Mouse (Mus musculus) forebrain, embryonic 15.5 days (tissue): ENCODE data around the gene Nfia. TPM values are rescaled to one million over a fixed set of nuclear protein-coding genes. Genes with fewer than 3 reads are reported as not detected.

ENCODE experiments used
- ATAC-seq: fragments of 200-750 bp; cut with Nextera tagmentation; replicated peaks from 2 replicates; pipeline ENCODE4 v1.8.0; 2017; ENCODE audit warnings: mild to moderate bottlenecking, moderate TSS enrichment, moderate library complexity
- H3K27ac ChIP-seq: fragments of 300-500 bp; sonication (generic); replicated peaks from 2 replicates; pipeline ENCODE4 v1.5.1; 2015; ENCODE audit warnings: mild to moderate bottlenecking, inconsistent platforms
- H3K27me3 ChIP-seq: fragments of 300-500 bp; sonication (generic); 2 replicates; pipeline ENCODE4 v1.6.1; 2015; ENCODE audit warnings: inconsistent platforms
- H3K36me3 ChIP-seq: fragments of 300-500 bp; sonication (generic); 2 replicates; pipeline ENCODE4 v1.6.1; 2015; ENCODE audit warnings: mild to moderate bottlenecking, inconsistent platforms
- H3K4me1 ChIP-seq: fragments of 300-500 bp; sonication (generic); 2 replicates; pipeline ENCODE4 v1.6.1; 2015; ENCODE audit warnings: inconsistent platforms
- H3K4me2 ChIP-seq: fragments of 300-500 bp; sonication (generic); replicated peaks from 2 replicates; pipeline ENCODE4 v1.6.1; 2015; ENCODE audit warnings: mild to moderate bottlenecking, inconsistent platforms
- H3K4me3 ChIP-seq: fragments of 300-500 bp; sonication (generic); 2 replicates; pipeline ENCODE4 v1.5.1; 2015; ENCODE audit warnings: mild to moderate bottlenecking, inconsistent platforms
- H3K9ac ChIP-seq: fragments of 300-500 bp; sonication (generic); replicated peaks from 2 replicates; pipeline ENCODE4 v1.6.1; 2015; ENCODE audit warnings: mild to moderate bottlenecking, inconsistent platforms
- H3K9me3 ChIP-seq: fragments of 300-500 bp; sonication (generic); 2 replicates; pipeline ENCODE4 v1.6.1; 2016; ENCODE audit warnings: inconsistent platforms
- WGBS: fragments of 180-500 bp; shearing (Covaris S2); methylation state at CpG from one replicate; pipeline ENCODE4 v1.1.7; 2015; ENCODE audit warnings: mixed read lengths; 5-methylcytosine and 5-hydroxymethylcytosine counted together
- polyA plus RNA-seq: library from polyadenylated mRNA; unstranded; fragments of >200 nt; fragmentation: Nextera tagmentation; extraction: Ambion mirVana; gene quantifications from 2 replicates; pipeline ENCODE4 v1.2.1, GENCODE M21; 2015

Nfia gene
- polyA plus RNA-seq, 1 experiment from 2014 or later: 98.3 TPM

DNA sequence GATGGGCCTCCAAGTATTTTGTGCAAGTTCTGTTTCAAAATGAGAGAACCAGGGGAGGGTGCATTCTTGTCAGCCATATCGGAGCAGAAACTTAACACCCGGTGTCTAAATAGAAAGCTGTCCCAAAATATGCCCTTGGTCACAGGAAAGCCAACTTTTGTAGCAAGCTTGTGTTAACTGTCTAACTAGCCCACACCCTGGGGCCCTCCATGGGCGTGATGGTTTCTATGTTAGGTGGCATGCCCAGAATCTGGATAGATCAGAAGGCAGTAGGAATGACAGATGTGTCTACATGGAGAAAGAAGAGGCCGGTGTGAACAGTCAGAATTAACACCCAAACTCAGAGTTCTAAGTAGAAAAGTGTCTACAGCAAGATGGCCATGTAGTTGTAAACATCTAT lies 282.5 kb downstream of the Nfia start:
- no peak overlapping the region for H3K4me2 ChIP-seq
- 86% methylated on average over 4 of the region's 4 CpGs for WGBS
- H3K9me3 ChIP-seq: no peaks in the 10 kb centered on the region
- no peak for ATAC-seq
- no peaks in the 10 kb centered on the region for H3K36me3 ChIP-seq
- H3K9ac ChIP-seq: no peak overlapping the region
- H3K27ac ChIP-seq: 0 out of 2 replicates have a peak overlapping the region, but pooled peaks have one; percentile 7
- peaks cover 4% of the 10 kb centered on the region for H3K4me1 ChIP-seq
- no peak overlapping the region for H3K4me3 ChIP-seq
- no peaks in the 10 kb centered on the region for H3K27me3 ChIP-seq

- H3K4me3 ChIP-seq: no peak overlapping the region
- no peak overlapping the region for H3K4me2 ChIP-seq
- H3K9ac ChIP-seq: no peak overlapping the region
- no peak overlapping the region for H3K27ac ChIP-seq
- no peaks in the 10 kb centered on the region for H3K9me3 ChIP-seq
- no peaks in the 10 kb centered on the region for H3K36me3 ChIP-seq
- no peaks in the 10 kb centered on the region for H3K27me3 ChIP-seq
- WGBS: 94% methylated on average over 7 of the region's 7 CpGs
- no peak for ATAC-seq
- H3K4me1 ChIP-seq: no peaks in the 10 kb centered on the region
Observed at GRCm38 (mm10) chr4:98056396-98057020, 284.0 kb downstream of the Nfia start.

GRCm38 (mm10) chr4:98057246-98057645 lies 284.7 kb downstream of the Nfia start:
- no peaks in the 10 kb centered on the region for H3K9me3 ChIP-seq
- 69% methylated on average over 12 of the region's 12 CpGs for WGBS
- ATAC-seq: no peak

DNA sequence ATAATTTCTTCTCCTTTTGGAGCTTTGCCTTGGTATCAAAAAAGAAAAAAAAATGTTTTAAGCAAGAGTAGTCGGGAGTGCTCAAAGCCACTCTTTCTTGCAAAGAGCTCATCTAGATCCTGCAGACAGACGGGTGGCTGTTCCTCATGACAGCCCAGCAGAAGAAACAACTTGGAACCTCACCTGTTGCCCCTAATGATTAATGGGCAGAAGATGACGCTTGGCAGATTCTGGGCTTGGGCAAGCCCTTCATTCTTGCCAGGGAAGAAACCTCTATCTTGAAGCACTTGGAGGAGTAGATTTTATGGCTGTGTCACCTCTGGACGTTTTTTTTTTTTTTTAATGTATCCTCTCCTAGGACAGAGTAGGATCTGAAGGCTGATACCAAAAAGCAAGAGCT lies 285.2 kb downstream of the Nfia start:
- no peaks in the 10 kb centered on the region for H3K36me3 ChIP-seq
- ATAC-seq: no peak
- H3K9ac ChIP-seq: no peak overlapping the region
- H3K27ac ChIP-seq: no peak overlapping the region
- no peaks in the 10 kb centered on the region for H3K4me1 ChIP-seq
- no peak overlapping the region for H3K4me2 ChIP-seq
- no peaks in the 10 kb centered on the region for H3K9me3 ChIP-seq
- no peaks in the 10 kb centered on the region for H3K27me3 ChIP-seq
- 81% methylated on average over 4 of the region's 4 CpGs for WGBS
- no peak overlapping the region for H3K4me3 ChIP-seq

More at GRCm38 (mm10) chr4:98057246-98057645, 284.7 kb downstream of the Nfia start:
- no peaks in the 10 kb centered on the region for H3K4me1 ChIP-seq
- H3K9ac ChIP-seq: no peak overlapping the region
- no peak overlapping the region for H3K27ac ChIP-seq
- H3K4me3 ChIP-seq: no peak overlapping the region
- no peaks in the 10 kb centered on the region for H3K27me3 ChIP-seq
- H3K4me2 ChIP-seq: no peak overlapping the region
- no peaks in the 10 kb centered on the region for H3K36me3 ChIP-seq

DNA sequence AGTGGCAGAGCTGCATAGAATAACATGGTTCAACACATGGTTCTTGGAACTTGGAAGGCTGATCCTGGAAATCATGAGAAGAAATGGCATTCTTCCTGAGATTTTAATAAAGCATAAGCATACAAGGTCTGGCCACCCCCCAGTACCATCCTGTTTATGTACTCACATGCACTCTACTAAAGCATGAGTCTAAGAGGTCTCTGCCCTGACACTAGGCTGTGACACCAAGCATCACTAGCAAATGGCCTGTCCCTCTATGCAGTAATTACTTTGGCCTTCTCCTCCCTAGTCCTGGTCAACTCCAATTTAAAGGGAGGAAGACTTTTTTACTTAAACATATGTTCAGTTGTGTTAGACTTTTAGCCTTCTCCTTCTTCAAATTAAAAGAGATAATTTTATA lies 285.6 kb downstream of the Nfia start:
- Histone ChIP-seq H3K4me3 (no peak overlapping the region), H3K27me3 (no peaks in the 10 kb centered on the region), H3K4me1 (no peaks in the 10 kb centered on the region), H3K4me2 (no peak overlapping the region), H3K27ac (no peak overlapping the region), H3K36me3 (no peaks in the 10 kb centered on the region), H3K9ac (no peak overlapping the region), H3K9me3 (no peaks in the 10 kb centered on the region)
- no peak for ATAC-seq

DNA sequence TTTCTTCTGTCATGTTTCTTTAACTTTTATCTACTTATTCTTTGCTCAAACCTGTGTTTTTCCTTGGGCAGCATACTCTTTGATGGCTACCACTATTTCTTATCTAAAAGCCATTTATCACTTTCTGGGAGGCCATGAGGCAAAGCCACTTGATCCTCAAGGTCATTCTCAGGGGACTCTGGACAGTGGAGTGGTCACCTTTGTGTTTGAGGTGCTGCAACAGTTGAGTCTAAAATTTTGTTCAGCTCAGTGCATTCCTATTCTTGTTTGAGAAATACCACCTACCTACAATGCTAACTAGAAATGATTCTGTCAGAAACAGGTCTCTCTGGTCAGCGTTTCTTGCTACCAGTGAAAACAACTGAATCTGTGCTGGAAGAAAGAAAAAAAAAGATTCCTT lies 288.1 kb downstream of the Nfia start:
- ATAC-seq: no peak
- 25% methylated on average over 1 of the region's 1 CpGs for WGBS
- H3K4me3 ChIP-seq: no peak overlapping the region
- no peaks in the 10 kb centered on the region for H3K27me3 ChIP-seq
- no peak overlapping the region for H3K27ac ChIP-seq
- H3K9me3 ChIP-seq: no peaks in the 10 kb centered on the region
- H3K9ac ChIP-seq: no peak overlapping the region
- H3K4me2 ChIP-seq: no peak overlapping the region
- H3K36me3 ChIP-seq: peaks cover 7% of the 10 kb centered on the region
- H3K4me1 ChIP-seq: no peaks in the 10 kb centered on the region

GRCm38 (mm10) chr4:98061086-98061485 lies 288.6 kb downstream of the Nfia start:
- no peak overlapping the region for H3K9ac ChIP-seq
- no peak overlapping the region for H3K4me2 ChIP-seq
- no peak for ATAC-seq
- H3K4me3 ChIP-seq: no peak overlapping the region
- H3K27ac ChIP-seq: no peak overlapping the region
- no peaks in the 10 kb centered on the region for H3K4me1 ChIP-seq
- peaks cover 7% of the 10 kb centered on the region for H3K36me3 ChIP-seq
- no peaks in the 10 kb centered on the region for H3K9me3 ChIP-seq
- H3K27me3 ChIP-seq: no peaks in the 10 kb centered on the region
- 93% methylated on average over 1 of the region's 1 CpGs for WGBS

GRCm38 (mm10) chr4:98063280-98063679 lies 290.7 kb downstream of the Nfia start:
- Histone ChIP-seq H3K4me1 (no peaks in the 10 kb centered on the region), H3K9me3 (no peaks in the 10 kb centered on the region), H3K4me2 (no peak overlapping the region), H3K9ac (no peak overlapping the region), H3K27me3 (no peaks in the 10 kb centered on the region), H3K27ac (no peak overlapping the region), H3K4me3 (no peak overlapping the region), H3K36me3 (peaks cover 7% of the 10 kb centered on the region)
- WGBS: 88% methylated on average over 3 of the region's 3 CpGs
- no peak for ATAC-seq

DNA sequence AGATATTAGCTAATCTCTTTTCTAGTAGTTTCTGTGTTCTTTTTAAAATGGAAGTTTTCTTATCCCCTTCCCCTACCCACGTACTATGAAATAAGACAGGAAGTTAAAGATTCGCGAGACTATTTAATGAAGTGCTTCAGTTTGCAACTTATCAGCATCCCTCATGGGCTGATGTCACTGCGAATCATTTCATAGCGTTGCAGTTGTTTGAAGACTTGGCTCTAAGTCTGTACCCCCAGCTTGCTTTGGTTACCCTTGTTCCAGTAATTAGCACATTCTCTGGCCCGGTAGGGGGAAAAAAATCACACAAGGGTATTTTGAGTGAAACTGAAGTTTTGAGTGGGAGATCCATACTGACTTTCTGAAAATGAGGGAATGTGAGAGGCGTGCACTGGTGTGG lies 303.6 kb downstream of the Nfia start:
- H3K4me3 ChIP-seq: no peak overlapping the region
- ATAC-seq: no peak

DNA sequence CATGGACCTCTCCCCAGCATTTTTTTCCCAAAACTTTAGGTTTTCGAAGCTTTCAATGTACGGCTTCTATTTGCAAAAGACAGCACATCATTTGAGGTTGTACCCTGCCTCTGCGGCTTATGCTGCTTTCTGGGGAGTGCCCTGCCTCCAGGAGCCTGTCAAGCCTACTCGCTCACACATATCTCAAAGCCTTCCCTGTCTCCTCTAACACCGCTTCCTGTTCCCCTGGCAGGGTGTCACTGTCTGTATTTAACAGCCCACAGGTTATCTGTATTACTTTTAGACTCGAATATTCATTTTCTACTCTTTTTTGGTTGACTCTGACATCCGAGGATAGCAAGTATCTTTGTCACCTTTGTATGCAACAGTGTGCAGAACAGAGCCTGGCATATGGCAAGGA lies 304.1 kb downstream of the Nfia start:
- Histone ChIP-seq H3K27ac (no peak overlapping the region), H3K9me3 (no peaks in the 10 kb centered on the region), H3K9ac (no peak overlapping the region), H3K4me1 (no peaks in the 10 kb centered on the region), H3K4me3 (no peak overlapping the region), H3K4me2 (no peak overlapping the region), H3K36me3 (no peaks in the 10 kb centered on the region), H3K27me3 (no peaks in the 10 kb centered on the region)
- ATAC-seq: no peak
- 94% methylated on average over 7 of the region's 7 CpGs for WGBS

More for the DNA sequence above, 303.6 kb downstream of the Nfia start:
- no peaks in the 10 kb centered on the region for H3K27me3 ChIP-seq
- no peaks in the 10 kb centered on the region for H3K9me3 ChIP-seq
- no peak overlapping the region for H3K4me2 ChIP-seq
- WGBS: 84% methylated on average over 7 of the region's 7 CpGs
- H3K4me1 ChIP-seq: no peaks in the 10 kb centered on the region
- no peak overlapping the region for H3K27ac ChIP-seq
- no peak overlapping the region for H3K9ac ChIP-seq
- no peaks in the 10 kb centered on the region for H3K36me3 ChIP-seq

DNA sequence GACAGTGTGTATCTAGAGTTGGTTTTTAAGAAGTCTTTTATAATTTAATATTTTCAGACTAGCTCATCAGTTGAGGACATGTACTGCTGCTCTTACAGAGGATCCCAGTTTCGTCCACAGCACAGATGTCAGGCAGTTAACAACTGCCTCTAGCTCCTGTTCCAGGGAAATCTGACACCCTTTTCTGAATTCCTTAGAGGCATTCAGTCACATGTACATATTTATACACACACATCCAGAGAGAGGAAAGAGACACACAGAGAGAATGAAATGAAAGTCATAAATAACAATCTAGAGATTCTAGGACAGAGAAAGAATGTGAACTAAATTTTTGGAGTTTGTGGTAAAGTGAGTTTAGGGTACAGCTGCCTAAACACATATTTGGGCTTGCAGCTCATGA lies 308.1 kb downstream of the Nfia start:
- 0 out of 2 replicates have a peak, but pooled peaks cover 4% of the 10 kb centered on the region for H3K36me3 ChIP-seq
- WGBS: 49% methylated on average over 1 of the region's 1 CpGs

GRCm38 (mm10) chr4:98081962-98082361 lies 309.4 kb downstream of the Nfia start:
- no peaks in the 10 kb centered on the region for H3K27me3 ChIP-seq
- H3K9me3 ChIP-seq: no peaks in the 10 kb centered on the region
- 0 out of 2 replicates have a peak, but pooled peaks cover 4% of the 10 kb centered on the region for H3K36me3 ChIP-seq
- no peak overlapping the region for H3K4me3 ChIP-seq
- H3K4me1 ChIP-seq: no peaks in the 10 kb centered on the region
- no peak overlapping the region for H3K4me2 ChIP-seq
- no peak for ATAC-seq
- no peak overlapping the region for H3K9ac ChIP-seq
- 44% methylated on average over 1 of the region's 1 CpGs for WGBS
- no peak overlapping the region for H3K27ac ChIP-seq

More for the DNA sequence above, 308.1 kb downstream of the Nfia start:
- no peaks in the 10 kb centered on the region for H3K27me3 ChIP-seq
- no peaks in the 10 kb centered on the region for H3K9me3 ChIP-seq
- H3K4me3 ChIP-seq: no peak overlapping the region
- H3K4me2 ChIP-seq: no peak overlapping the region
- H3K27ac ChIP-seq: no peak overlapping the region
- ATAC-seq: no peak
- no peaks in the 10 kb centered on the region for H3K4me1 ChIP-seq
- no peak overlapping the region for H3K9ac ChIP-seq

- Histone ChIP-seq H3K36me3 (0 out of 2 replicates have a peak, but pooled peaks cover 4% of the 10 kb centered on the region), H3K27ac (no peak overlapping the region), H3K9ac (no peak overlapping the region), H3K27me3 (no peaks in the 10 kb centered on the region), H3K4me2 (no peak overlapping the region), H3K4me1 (no peaks in the 10 kb centered on the region), H3K9me3 (no peaks in the 10 kb centered on the region), H3K4me3 (no peak overlapping the region)
- ATAC-seq: no peak
- 98% methylated on average over 4 of the region's 4 CpGs for WGBS
Observed at GRCm38 (mm10) chr4:98082512-98082911, 310.0 kb downstream of the Nfia start.
